Mouse (Mus musculus) CD4-positive, CD25-positive, alpha-beta regulatory T cell, adult 4 months (primary cell): Measurements from ENCODE around the gene Atp8b5. TPM values are rescaled to one million over a fixed set of nuclear protein-coding genes. Genes with fewer than 3 reads are reported as not detected.

Experiments used
- ATAC-seq: one replicate; pipeline ENCODE4 v1.8.0; 2017
- polyA plus RNA-seq, 2 experiments: library from polyadenylated mRNA; unstranded; fragments of 100-300 nt; shearing (Covaris generic); gene quantifications; one replicate each; pipeline ENCODE4 v1.2.1; 2017

Gene Atp8b5
- polyA plus RNA-seq, 2 experiments from 2014 or later: not detected

DNA sequence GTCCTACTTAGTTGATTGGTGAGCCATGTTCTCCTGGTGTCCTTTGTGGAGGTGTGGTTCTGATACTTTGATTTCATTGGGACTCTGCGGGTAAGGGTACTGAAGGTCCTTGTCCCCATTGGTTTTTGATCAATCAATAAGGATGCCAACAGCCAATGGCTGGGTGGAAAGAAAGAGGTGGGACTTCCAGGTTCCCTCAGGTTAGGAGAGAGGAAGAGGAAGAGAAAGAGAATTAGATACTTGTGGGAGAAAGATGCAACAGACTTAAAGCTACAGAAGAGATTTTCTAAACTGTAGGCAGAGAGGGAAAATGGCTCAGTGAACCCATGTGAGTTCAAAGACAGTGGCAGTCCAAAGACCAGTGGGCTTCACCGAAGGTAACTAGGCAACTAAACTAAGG lies 60.2 kb downstream of the Atp8b5 start:
- ATAC-seq: no peak

GRCm38 (mm10) chr4:43334771-43335170 lies 67.8 kb downstream of the Atp8b5 start:
- ATAC-seq: no peak

DNA sequence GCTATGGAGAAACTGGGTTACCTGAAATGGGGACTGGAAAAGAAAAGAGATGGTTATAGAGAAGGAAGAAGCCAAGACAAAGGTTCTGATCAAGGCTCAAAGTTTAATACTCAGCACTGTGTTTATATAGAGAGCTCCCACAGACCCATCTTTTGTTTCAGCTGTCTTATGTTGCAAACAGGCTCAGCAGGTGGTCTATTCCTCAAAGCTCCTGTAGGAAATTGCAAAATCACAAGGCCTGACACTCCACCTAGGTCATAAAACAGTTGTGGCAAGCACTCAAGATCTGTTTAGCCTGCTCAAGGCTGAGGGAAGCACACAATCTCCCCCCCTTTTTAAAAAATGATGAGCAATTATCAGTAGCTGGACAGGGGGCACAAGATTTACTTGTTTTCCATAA lies 69.2 kb downstream of the Atp8b5 start:
- no peak for ATAC-seq

- ATAC-seq: no peak
These were observed 73.3 kb downstream of the Atp8b5 start for GRCm38 (mm10) chr4:43340096-43340804.

GRCm38 (mm10) chr4:43341276-43341891 lies 74.4 kb downstream of the Atp8b5 start:
- no peak for ATAC-seq

DNA sequence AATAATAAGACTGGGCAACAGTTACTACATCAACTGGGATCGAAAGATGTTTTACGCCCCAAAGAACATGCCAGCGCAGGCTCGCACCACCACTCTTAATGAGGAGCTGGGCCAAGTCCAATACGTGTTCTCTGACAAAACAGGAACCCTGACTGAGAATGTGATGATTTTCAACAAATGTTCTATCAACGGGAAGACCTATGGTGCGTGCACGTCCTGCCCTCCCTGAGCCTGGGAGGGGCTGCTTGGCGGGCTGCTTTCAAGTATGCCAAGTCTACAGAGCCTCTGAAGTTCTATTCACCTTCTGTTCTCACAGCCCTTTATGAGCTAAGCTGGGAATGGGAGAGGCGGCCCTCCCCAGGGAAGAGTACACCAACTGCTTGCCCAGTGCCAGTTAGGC lies 75.5 kb downstream of the Atp8b5 start:
- ATAC-seq: no peak

DNA sequence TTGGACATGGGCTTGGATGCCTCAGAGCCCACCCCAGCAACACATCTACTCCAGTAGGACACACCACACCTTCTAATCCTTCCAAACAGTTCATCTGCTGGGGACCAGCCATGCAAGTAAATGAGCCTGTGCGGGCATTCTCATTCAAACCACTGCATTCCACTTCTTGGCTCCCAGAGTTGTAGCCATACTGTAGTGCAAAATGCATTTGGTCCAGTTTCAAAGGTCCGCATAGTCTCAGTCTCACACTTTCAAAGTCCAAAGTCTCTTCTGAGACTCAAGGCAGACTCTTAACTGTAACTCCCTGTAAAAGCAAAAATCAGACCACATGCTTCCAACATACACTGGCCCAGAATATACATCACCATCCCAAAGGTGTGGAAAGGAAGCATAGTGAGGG lies 78.0 kb downstream of the Atp8b5 start:
- ATAC-seq: no peak

GRCm38 (mm10) chr4:43349206-43349605 lies 82.2 kb downstream of the Atp8b5 start:
- ATAC-seq: no peak

GRCm38 (mm10) chr4:43350038-43350560 lies 83.1 kb downstream of the Atp8b5 start:
- no peak for ATAC-seq

DNA sequence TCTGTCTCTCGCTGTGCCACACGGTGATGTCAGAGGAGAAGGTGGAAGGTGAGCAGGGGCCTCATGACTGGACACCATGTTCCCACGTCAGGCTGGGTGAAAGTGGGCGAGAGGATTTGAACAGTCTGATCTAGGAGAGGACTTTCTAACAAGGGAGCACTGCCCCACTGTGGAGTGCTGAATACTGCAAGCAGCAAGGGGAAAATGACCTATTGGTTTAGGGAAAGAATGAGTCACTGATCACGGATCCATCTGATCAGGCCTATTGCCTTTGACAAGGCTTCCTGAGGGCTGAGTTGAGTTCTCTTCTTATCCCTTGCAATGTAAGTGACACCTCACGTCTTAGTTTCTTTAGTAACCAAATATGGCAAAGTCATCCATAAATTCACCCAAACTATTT lies 86.7 kb downstream of the Atp8b5 start:
- ATAC-seq: no peak

- ATAC-seq: no peak
These were observed 98.1 kb downstream of the Atp8b5 start for GRCm38 (mm10) chr4:43364914-43365560.

DNA sequence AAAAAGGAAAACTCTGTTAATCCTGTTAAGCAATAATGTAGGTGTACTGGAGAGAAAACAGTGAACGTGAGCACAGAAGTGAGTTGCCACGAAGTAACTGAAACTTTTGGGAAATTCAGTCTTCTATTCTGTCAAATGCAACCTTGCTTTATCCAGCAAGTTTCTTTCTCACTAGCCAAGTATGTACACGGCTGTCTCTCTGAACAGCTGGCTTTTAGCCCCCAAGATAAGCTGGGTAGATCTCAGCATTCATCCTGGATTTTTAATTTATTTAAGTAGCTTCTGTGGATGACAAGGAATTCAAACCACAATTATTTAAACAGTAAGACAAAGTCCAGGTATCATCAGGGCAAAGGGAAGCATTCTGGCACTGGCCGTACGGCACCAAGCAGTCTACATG lies 100.3 kb downstream of the Atp8b5 start:
- ATAC-seq: no peak

- no peak for ATAC-seq
These were observed 100.8 kb downstream of the Atp8b5 start for GRCm38 (mm10) chr4:43367787-43368186.

DNA sequence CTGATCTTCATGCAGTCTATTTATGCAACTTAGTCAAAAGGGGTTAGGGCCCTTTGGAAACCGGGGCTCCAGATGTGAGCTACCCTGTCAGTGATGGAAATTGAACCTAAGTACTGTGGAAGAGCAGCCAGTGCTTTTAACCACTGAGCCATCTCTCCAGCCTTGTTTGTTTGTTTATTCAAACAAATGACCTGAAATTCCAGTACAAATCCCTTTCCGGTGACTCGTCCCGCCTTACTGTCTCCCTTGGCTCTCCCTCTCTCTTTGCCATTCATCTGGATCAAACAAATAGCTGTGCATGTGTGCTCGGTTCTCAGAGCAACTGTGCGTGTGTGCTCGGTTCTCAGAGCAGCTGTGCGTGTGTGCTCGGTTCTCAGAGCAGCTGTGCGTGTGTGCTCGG lies 104.4 kb downstream of the Atp8b5 start:
- no peak for ATAC-seq

DNA sequence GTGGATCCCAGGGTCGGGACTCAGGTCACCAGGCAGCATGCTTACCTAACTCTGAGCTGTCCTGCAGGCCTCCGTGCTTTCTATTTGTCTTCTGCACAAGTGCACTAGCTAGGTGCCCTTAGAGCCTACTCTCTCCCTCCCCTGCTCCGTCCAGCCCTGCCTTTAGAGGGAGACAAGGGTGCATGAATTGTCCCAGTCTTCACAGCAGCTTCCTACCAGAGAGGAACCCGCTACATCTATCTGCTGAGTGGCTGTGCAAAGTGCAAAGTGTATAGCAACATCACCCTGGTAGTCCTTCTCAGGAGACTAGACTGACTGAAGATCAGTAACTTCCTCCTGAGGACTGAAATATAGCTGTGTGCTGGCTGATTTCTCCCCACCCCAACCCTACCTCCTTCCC lies 105.2 kb downstream of the Atp8b5 start:
- no peak for ATAC-seq

DNA sequence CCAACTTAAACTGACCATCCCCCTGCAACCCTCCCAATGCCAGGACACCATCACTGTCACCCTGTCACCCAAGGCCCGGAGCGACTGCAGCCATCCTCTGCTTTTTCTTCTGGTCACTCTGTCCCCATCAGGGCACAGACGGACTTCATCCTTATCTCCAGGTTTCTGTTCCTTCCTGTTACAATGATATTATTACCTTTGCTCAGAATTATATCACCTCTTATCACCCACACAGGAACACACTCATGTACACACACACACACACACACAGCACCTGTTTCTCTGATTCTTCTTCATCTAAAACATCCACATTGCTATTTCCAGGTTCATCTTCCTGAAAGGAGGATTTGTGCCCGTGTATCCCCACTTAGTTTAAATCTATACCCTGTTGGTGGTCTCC lies 107.3 kb downstream of the Atp8b5 start:
- no peak for ATAC-seq

- no peak for ATAC-seq
These were observed 112.6 kb downstream of the Atp8b5 start for GRCm38 (mm10) chr4:43379601-43380000.

DNA sequence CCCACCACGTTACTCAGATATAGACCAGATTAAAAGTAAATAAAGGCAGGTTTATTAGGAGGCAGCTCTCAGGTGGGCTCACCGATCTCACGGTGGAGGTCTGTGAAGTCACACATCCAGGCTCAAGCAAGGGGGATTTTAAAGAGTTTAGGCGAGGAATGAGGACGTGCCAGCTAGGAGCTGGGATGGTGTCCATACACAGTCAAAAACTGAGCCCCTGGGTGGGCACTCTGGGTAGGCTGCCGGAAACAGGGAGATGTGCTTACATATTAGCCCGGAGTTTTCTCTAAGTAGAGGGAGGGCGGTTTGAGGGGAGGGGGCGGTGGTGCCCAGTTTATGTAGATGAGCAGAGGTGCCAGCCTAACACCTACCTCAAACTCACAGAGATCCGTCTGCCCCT lies 114.0 kb downstream of the Atp8b5 start:
- ATAC-seq: no peak

- no peak for ATAC-seq
These were observed 114.6 kb downstream of the Atp8b5 start, which contains the start of gene Rusc2 for GRCm38 (mm10) chr4:43381408-43382154. TSS of gene Rusc2 (plus strand) at chr4:43381979.

DNA sequence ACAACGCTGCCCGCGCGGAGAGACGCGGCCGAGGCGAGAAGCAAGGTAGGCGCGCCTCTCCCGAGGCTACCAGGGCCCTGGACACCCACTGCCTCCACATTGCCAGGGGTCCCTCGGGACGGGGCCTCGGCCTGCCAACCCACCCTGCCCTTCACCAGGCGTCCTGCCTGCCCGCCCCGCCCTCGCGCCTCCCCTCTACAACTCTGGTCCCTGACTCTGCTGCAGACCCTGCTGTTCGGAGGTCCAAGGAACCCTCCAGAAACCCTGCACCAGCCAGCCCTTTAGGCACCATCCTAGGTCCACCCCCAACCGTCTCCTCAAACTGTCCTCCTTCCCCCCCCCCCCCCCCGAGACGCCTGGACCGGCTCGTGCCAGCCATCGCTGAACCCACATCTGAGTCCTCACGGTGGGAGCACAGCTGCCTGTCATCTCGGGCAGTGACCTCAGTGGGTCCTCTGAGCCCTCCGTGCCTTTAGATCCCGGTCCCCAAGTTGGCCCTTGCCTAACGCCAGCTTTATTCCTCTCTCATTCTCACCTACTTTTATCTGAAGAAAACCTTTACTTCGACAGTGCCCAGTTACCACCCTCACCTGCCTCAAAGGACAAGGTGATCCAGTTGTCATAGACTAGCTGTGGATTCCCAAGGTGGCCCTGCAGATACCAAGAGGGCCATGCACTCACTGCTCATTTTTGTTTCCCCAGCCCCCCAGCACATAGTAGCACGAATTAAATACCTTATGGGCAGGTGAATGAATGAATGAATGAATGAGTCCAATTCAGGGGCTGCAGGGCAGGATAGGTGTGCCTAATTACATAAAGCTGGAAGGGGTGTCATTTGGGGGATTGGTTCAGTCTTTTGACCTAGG lies 115.4 kb downstream of the Atp8b5 start:
- no peak for ATAC-seq

GRCm38 (mm10) chr4:43383246-43384082 lies 116.5 kb downstream of the Atp8b5 start:
- no peak for ATAC-seq
